Mouse (Mus musculus): Measurements from ENCODE around the gene Lyrm9.

Lyrm9 gene

GRCm38 (mm10) chr11:78814461-78814941 is 11.9 kb upstream of the Lyrm9 start:
- DNase-seq (ENCODE audit: low read depth): no peak

- DNase-seq (ENCODE audit: low read depth): no peak
Observed at GRCm38 (mm10) chr11:78815986-78816792, 10.2 kb upstream of the Lyrm9 start.

- no peak for DNase-seq (ENCODE audit: low read depth)
Observed at GRCm38 (mm10) chr11:78817311-78818022, 8.9 kb upstream of the Lyrm9 start.

- no peak for DNase-seq (ENCODE audit: low read depth)
Observed at GRCm38 (mm10) chr11:78820337-78821000, 5.9 kb upstream of the Lyrm9 start.

- no peak for DNase-seq (ENCODE audit: low read depth)
Observed at GRCm38 (mm10) chr11:78822792-78823498, 3.4 kb upstream of the Lyrm9 start.

GRCm38 (mm10) chr11:78827546-78827945 is 1.2 kb downstream of the Lyrm9 start:
- DNase-seq (ENCODE audit: low read depth): no peak

- no peak for DNase-seq (ENCODE audit: low read depth)
Observed at GRCm38 (mm10) chr11:78828386-78828785, 2.0 kb downstream of the Lyrm9 start.

- DNase-seq (ENCODE audit: low read depth): no peak
Observed at GRCm38 (mm10) chr11:78829373-78829772, 3.0 kb downstream of the Lyrm9 start.

- no peak for DNase-seq (ENCODE audit: low read depth)
Observed at GRCm38 (mm10) chr11:78830180-78830579, 3.8 kb downstream of the Lyrm9 start.

GRCm38 (mm10) chr11:78831716-78832115 is 5.3 kb downstream of the Lyrm9 start:
- no peak for DNase-seq (ENCODE audit: low read depth)

GRCm38 (mm10) chr11:78832117-78832726 is 5.8 kb downstream of the Lyrm9 start:
- no peak for DNase-seq (ENCODE audit: low read depth)

GRCm38 (mm10) chr11:78832816-78833314 is 6.5 kb downstream of the Lyrm9 start:
- DNase-seq (ENCODE audit: low read depth): peak; percentile 13

GRCm38 (mm10) chr11:78836486-78836885 is 10.1 kb downstream of the Lyrm9 start:
- DNase-seq (ENCODE audit: low read depth): no peak

- DNase-seq (ENCODE audit: low read depth): peak; percentile 23
Observed at GRCm38 (mm10) chr11:78837989-78838388, 11.6 kb downstream of the Lyrm9 start.

GRCm38 (mm10) chr11:78839491-78839890 is 13.1 kb downstream of the Lyrm9 start:
- no peak for DNase-seq (ENCODE audit: low read depth)

- no peak for DNase-seq (ENCODE audit: low read depth)
Observed at GRCm38 (mm10) chr11:78840141-78840540, 13.8 kb downstream of the Lyrm9 start.

GRCm38 (mm10) chr11:78841987-78842386 is 15.6 kb downstream of the Lyrm9 start:
- DNase-seq (ENCODE audit: low read depth): no peak

- DNase-seq (ENCODE audit: low read depth): no peak
Observed at GRCm38 (mm10) chr11:78846620-78847019, 20.2 kb downstream of the Lyrm9 start.

- no peak for DNase-seq (ENCODE audit: low read depth)
Observed at GRCm38 (mm10) chr11:78847884-78848848, 21.8 kb downstream of the Lyrm9 start.

GRCm38 (mm10) chr11:78849859-78850258 is 23.5 kb downstream of the Lyrm9 start:
- DNase-seq (ENCODE audit: low read depth): no peak

Data from fibroblast of lung, adult 2 months (primary cell).